Mouse (Mus musculus): Measurements from ENCODE around the gene Plekhm1.

The Plekhm1 gene

GRCm38 (mm10) chr11:103362054-103362432, 50.4 kb downstream of the Plekhm1 start:
- in situ Hi-C loops (cut with MboI, MseI), result loop anchor here (25.0 kb wide), 1 partner anchor 325 kb away; the partner anchor contains the start of gene Gosr2

DNA sequence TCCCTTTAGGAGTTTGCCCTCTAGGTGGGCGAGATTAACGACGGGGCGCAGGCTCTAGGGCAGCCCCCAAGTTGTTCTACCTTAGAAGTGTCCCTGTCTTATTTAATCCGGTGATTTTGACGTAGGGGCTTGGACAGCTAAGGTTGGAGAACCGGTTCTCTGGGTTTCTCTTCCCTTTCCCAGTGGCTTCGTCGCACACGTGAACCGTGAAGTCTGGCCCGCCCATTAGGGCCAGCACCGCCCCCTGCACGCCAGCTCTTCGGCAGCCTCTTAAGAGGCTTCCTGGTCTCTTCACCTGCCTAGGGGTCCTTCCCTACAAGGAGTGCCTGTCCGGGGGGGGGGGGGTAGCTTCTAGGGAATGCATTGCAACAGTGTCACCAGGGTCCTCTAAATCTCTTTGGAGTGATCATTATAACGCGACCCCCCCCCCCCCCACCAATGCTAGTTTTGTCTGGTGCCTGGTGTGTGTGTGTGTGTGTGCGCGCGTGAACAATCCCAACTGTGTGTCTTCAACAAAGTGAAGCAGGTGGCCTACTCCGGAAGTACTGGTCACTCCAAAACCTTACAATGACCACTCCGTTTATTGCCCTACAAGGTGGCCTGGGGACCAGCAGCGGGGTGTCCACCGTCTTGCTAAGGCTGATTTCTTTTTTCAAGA, 51.0 kb downstream of the Plekhm1 start:
- in situ Hi-C loops (cut with MboI, MseI), result loop anchor here (25.0 kb wide), 1 partner anchor 326 kb away; the partner anchor contains the start of gene Gosr2

GRCm38 (mm10) chr11:103360661-103361081, 51.8 kb downstream of the Plekhm1 start:
- in situ Hi-C loops (cut with MboI, MseI), result loop anchor here (25.0 kb wide), 1 partner anchor 327 kb away; the partner anchor contains the start of gene Gosr2

GRCm38 (mm10) chr11:103359841-103360641, 52.4 kb downstream of the Plekhm1 start:
- in situ Hi-C loops (cut with MboI, MseI), result loop anchor here (25.0 kb wide), 1 partner anchor 327 kb away; the partner anchor contains the start of gene Gosr2

- in situ Hi-C loops (cut with MboI, MseI), result loop anchor here (25.0 kb wide), 1 partner anchor 328 kb away; the partner anchor contains the start of gene Gosr2
Measured at GRCm38 (mm10) chr11:103359122-103359521, 53.4 kb downstream of the Plekhm1 start.

GRCm38 (mm10) chr11:103358316-103358715, 54.2 kb downstream of the Plekhm1 start:
- in situ Hi-C loops (cut with MboI, MseI), result loop anchor here (25.0 kb wide), 1 partner anchor 329 kb away; the partner anchor contains the start of gene Gosr2

DNA sequence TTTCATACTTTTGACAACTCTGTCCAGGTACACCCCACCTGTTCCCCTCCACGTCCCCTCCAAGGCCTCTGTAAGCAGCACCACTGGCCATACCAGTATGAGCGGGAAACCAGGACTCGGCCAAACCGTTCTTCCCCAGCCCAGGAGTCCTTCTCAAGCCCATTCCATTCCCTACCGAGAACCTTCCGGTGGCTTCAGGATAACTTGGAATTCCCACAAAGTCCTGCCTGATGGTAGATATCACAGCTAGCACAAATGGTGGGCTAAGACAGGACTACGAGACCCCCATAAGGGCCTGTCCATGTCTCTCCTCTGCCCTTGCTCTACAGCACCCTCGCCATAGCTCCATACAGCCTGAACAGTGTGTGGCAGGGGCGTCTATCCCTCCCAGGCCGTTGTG, 54.8 kb downstream of the Plekhm1 start:
- in situ Hi-C loops (cut with MboI, MseI), result loop anchor here (25.0 kb wide), 1 partner anchor 330 kb away; the partner anchor contains the start of gene Gosr2

GRCm38 (mm10) chr11:103356938-103357670, 55.4 kb downstream of the Plekhm1 start:
- in situ Hi-C loops (cut with MboI, MseI), result loop anchor here (25.0 kb wide), 1 partner anchor 330 kb away; the partner anchor contains the start of gene Gosr2

DNA sequence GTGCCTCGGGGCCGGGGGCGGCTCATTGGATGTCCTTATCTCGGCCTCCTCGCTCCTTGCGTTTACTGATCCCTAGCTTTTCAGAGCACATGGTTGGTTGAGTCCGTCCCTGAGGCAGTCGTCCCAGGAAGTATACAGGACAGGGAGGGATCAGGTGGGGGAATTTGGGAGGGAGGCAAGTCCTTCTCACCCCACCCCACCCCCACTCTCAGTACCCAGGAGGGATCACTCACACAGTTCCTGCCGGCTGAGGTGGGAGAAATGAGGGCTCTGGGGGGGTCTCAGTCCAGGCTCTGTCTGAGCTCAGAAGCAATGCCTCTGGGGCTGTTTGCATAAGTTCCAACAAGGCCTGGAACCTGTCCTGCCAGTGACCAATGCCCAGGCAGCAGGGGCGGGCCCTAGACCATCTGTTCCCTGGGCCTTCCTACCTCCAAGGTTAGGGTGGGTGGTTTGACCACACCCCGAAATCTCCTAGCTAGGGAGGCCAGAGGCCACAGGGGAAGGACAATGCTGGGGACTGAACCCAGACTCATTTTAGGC, 56.4 kb downstream of the Plekhm1 start:
- in situ Hi-C loops (cut with MboI, MseI), result loop anchor here (25.0 kb wide), 1 partner anchor 331 kb away; the partner anchor contains the start of gene Gosr2

GRCm38 (mm10) chr11:103355251-103355650, 57.2 kb downstream of the Plekhm1 start:
- in situ Hi-C loops (cut with MboI, MseI), result loop anchor here (25.0 kb wide), 1 partner anchor 332 kb away; the partner anchor contains the start of gene Gosr2

DNA sequence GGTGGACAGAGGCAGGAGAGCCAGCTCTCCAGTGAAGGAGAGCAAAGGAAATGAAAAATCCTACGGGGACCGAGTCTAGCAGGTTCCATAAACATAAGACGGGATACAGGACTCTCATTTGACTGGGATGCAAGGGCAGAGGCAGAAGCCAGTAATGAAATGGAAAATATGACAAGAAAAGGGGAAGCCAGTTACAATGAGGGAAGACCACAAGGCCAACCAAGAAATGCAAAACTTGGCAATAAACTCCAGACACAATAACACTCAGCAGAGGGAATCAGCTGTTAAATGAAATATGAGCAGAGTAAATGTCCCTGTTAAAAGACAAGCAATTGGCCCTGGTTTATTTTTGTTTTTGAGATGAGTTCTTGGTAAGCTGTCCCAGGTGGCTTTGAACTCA, 58.5 kb downstream of the Plekhm1 start:
- in situ Hi-C loops (cut with MboI, MseI), result loop anchor here (25.0 kb wide), 1 partner anchor 333 kb away; the partner anchor contains the start of gene Gosr2

DNA sequence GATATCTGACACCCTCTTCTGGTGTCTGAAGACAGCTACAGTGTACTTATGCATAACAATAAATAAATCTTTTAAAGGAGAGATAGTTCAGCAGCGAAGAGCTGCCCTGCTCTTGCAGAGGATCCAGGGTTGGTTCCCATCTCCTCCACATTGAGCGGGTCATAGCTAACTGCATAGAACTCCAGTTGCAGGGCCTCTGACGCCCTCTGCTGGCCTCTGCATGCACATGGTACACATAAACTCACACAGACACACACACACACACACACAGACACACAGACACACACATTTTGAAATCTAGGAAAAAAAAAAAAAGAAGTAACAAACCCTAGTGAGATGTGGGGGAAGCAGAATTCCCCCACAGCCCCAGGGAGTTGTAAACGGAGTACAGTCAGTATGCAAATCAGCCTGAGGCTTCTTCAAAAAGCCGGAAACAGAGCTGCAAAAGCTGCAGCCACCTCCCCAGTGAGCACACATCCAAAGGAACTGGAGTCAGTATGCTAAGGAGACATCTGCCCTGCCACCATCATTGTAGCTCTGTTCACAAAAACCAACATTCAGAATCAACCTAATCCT, 60.2 kb downstream of the Plekhm1 start:
- in situ Hi-C loops (cut with MboI, MseI), result loop anchor here (25.0 kb wide), 1 partner anchor 335 kb away; the partner anchor contains the start of gene Gosr2

DNA sequence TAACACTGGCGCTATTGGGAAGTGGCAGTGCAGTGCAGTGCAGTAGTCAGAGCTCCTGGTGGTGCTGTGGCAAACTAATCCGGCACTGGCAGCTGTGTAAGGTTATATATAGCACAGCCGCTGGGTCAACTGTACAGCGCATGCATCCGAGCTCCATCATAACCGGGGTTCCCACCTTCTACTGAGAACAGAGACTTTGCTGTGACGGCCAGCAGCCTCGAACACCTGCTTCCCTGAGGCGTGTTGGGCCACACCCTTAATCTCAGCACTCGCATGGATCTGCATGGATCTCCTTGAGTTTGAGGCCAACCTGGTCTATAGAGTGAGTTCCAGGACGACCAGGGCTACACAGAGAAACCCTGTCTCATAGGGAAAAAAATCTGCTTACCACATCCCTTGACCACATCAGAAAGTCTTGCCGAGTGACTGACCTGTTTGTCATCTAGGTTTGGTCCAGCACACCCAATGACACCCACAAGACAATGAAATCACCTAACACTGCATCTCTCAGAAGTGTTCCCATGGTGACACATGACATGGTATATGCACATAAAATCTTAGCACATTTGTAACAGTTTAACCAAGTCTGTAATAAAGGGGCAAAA, 61.7 kb downstream of the Plekhm1 start:
- in situ Hi-C loops (cut with MboI, MseI), result loop anchor here (25.0 kb wide), 1 partner anchor 336 kb away; the partner anchor contains the start of gene Gosr2

- in situ Hi-C loops (cut with MboI, MseI), result loop anchor here (25.0 kb wide), 1 partner anchor 338 kb away; the partner anchor contains the start of gene Gosr2
Measured at GRCm38 (mm10) chr11:103349699-103350098, 62.8 kb downstream of the Plekhm1 start.

GRCm38 (mm10) chr11:103346657-103347056, 65.8 kb downstream of the Plekhm1 start:
- in situ Hi-C loops (cut with MboI, MseI), result no loop called here

DNA sequence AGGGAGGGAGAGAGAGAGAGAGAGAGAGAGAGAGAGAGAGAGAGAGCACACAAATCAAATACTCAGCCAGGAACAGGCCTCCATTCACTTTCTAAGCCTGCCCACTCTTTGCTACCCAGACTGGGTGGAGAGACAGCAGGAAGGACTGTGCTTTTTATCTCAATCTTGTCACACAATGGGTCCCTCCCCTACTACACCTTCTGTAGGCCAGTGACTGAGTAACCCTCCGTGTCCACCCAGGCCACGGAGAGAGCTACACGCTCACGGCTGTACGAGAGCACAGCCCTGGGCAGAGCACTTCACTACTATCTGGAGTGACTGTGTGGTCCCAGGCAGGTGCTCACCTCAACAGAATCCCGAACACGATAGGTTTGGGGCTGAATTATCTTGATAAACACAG, 66.3 kb downstream of the Plekhm1 start:
- in situ Hi-C loops (cut with MboI, MseI), result no loop called here

DNA sequence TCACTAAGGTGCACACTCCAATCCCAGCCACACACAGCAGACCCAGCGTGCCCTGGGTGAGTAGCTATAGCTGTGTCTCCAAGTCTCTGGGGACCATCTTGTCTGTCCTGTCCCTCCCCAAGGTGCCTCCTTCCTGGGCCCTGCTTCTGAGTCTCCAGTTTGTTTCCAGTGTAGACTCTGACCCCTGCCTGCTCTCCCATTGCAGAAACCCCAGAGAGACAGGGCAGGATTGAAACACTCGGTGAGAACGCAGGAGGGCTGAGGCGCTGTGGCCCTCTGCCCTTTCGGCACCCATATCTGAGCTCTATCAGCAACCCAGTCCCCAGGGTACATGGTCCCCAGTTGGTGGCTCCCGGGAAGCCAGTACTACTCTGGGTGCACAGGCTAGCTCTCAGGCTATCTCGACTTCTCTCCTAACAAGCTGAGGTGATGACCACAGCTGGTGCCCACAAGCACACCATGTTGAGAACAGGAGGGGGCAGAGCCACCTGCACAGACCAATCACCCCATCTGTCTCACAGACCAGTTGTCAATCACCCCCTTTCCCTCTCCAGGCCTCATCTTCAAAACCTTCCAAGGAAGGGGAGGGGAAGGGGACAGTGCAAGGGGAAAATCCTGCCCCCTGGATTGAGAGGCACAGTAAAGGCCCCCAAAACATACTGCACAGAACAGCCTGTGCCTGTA, 66.9 kb downstream of the Plekhm1 start:
- in situ Hi-C loops (cut with MboI, MseI), result no loop called here

- in situ Hi-C loops (cut with MboI, MseI), result no loop called here
Measured at GRCm38 (mm10) chr11:103344494-103345332, 67.8 kb downstream of the Plekhm1 start.
